Mouse (Mus musculus) kidney, postnatal 10 days (tissue): Measurements from ENCODE around the gene Agrn.

Experiments
- DNase-seq: peaks from one replicate; pipeline ENCODE4 v3.0.0; 2021; ENCODE audit warnings: mixed read lengths

Agrn gene

GRCm38 (mm10) chr4:156197131-156197828 is at the start of gene Agrn:
TSS of gene Agrn (minus strand) at chr4:156197488.
- peak; percentile 88 for DNase-seq

DNA sequence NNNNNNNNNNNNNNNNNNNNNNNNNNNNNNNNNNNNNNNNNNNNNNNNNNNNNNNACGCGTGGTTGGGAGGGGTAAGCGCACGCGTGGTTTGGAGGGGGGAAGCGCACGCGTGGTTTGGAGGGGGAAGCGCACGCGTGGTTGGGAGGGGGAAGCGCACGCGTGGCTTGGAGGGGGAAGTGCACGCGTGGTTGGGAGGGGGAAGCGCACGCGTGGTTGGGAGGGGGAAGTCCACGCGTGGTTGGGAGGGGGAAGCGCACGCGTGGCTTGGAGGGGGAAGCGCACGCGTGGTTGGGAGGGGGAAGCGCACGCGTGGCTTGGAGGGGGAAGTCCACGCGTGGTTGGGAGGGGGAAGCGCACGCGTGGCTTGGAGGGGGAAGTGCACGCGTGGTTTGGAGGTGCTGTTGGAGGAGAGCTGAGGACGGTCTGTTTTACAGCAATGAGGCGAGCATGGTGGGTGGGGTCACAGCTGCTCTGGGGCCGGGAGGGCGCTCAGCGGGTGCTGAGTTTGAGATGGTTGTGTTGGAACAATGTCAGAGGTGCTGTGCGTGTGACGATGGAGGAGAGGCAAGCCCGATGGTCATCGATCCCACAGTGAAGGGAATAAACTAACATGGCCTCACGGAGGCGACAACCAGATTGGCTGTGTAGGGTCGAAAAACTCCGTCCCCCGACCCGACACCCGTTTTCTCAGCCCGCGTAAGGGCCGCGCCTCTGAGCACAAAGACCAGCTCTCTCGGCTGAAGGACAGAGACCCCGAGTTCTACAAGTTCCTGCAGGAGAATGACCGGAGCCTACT is 39.6 kb upstream of the Agrn start:
- DNase-seq, result no peak

GRCm38 (mm10) chr4:156235808-156236533 is 38.7 kb upstream of the Agrn start, which contains the start of gene Noc2l:
TSS of gene Noc2l (plus strand) at chr4:156236010.
- peak; percentile 95 for DNase-seq

DNA sequence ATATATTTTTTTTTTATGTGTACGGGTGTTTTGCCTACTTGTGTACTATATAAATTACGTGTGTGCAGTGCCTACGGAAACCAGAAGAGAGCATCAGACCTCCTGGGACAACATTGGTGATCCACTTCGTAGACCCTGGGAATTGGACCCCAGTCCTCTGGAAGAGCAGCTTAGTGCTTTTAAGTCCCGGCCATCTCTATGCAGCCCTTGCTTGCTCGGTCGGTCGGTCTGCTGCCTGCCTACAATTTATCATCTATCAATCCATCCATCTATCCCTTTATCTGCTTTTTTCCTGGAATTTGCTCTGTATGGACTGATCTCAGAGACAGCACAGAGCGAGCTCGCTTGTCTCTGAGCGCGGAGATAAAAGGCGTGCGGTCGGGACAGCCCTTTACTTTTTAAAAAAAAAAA is 38.1 kb upstream of the Agrn start:
- DNase-seq, result no peak

- DNase-seq, result peak; percentile 88
Observed at GRCm38 (mm10) chr4:156234701-156235213, 37.5 kb upstream of the Agrn start, which contains the start of gene Plekhn1. TSS of gene Plekhn1 (minus strand) at chr4:156234857.

DNA sequence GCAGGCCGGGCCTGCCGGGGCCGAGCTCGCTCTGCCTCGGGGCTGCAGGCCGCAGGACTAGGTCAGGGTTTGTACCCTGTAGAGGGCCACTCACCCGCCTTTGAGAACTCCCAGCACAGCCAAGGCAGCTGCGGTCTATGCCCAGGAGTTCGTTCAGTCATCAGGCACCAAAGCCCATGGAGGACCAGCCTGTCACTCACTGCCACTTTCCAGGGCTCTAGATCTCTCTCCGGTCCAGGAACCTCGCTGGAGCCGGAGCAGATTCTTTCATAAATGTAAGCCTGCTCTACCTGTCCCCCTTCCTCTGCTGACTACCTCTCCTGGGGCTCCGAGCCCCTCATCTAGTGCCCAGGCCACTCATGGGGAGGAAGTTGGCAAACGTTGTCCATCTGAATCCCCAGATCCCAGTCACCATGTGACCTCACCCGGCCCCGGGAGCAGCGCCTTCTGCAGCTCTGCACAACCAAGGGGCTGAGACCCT is 36.8 kb upstream of the Agrn start:
- DNase-seq, result peak; percentile 54

DNA sequence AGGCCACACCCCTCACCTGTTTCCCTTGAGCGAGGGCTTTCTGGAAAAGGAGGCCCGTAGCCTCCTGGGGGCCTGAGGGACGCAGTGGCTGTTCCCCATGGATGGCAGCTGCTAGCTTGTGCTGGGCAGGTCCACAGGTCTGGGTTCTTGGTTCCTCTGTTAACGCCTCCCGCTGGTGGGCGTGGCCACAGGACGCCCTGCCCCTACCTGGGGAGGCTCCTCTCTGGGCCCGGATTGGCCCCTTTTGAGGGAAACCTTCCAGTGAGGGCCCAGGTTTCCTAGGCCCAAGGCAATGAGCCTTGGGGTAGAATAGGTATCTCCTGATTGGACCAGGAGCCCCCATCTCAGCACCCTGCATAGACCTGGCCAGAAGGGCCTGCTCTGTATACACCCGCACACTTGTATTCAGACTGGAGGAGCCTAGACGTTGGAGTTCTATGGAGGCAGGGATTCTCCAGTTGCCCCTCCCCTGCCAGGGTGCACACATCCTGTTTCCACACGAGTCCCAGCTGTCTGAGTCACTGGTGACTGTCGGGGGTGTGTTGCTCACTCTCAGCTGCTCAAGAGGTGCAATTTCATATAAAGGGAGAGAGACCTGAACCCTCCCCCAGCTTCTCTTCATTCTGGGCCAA is 31.2 kb upstream of the Agrn start:
- DNase-seq, result no peak

DNA sequence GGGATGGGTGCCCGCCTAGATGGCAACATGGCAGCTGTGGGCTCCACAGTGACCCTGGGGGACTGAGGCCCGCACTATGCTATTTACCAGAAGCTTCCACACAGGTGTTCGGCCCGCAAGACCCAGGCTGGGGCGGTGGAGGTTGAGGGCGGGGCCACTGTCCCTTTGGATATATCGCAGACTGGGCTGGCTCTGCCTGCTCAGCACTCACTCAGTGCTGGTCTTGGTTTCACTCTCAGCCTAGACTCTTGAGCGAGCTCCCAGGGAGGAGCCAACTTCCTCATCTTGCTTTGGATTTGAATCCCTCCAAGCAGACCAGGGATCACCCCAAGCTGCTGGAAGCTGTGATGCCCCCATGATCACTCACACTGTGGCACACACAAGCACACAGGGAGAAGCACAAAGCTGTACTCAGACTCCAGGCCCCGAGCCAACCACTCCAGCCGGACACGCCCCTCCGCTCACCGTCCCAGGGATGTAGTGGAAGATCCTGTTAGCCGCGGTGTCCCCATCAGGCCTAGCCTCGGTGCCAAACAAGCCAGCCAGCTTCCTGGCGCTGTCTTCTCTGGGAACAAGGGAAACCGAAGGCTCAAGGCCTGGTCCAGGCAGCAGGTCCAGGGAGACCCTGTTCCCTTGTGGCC is 30.6 kb upstream of the Agrn start:
- peak; percentile 46 for DNase-seq

DNA sequence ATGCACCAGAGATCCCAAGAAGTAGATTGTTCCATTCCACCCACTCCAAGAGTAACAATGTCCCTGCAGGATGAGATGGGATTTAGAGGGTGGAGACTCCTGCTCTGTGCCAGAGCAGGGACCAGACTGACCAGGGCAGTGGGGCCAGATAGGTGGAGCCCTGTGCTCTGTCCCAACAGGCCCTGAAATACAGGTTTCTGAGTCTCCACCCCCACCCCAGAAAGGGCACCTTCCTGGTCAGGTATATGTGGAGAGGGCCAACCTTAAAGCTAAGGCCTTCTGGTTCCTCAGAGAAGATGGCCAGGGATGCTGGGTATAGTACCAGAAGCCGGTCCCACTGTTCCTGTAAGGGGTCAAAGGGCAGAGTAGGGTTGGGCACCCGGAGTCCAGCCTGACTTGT is 27.0 kb upstream of the Agrn start:
- no peak for DNase-seq

DNA sequence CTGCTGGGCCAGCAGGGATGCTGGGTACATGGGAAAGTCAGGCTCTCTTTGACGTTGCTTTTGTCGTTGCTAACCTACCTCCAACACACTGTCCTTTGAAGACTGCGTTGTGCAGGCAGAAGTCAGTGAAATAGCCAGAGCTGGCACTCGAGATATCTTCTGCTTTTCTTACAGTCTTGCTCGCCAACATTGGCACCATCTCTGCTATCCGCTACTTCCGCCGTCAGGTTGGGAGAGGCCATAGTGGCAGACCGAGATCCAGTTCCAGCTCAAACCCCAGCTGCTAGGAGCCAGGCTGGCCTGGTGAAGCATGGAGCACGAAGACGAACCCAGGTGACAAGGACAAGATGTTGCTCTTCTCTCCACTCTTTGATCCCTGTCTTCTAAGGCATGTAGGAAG is 22.6 kb upstream of the Agrn start:
- DNase-seq, result no peak

GRCm38 (mm10) chr4:156217838-156218237 is 20.6 kb upstream of the Agrn start:
- no peak for DNase-seq

DNA sequence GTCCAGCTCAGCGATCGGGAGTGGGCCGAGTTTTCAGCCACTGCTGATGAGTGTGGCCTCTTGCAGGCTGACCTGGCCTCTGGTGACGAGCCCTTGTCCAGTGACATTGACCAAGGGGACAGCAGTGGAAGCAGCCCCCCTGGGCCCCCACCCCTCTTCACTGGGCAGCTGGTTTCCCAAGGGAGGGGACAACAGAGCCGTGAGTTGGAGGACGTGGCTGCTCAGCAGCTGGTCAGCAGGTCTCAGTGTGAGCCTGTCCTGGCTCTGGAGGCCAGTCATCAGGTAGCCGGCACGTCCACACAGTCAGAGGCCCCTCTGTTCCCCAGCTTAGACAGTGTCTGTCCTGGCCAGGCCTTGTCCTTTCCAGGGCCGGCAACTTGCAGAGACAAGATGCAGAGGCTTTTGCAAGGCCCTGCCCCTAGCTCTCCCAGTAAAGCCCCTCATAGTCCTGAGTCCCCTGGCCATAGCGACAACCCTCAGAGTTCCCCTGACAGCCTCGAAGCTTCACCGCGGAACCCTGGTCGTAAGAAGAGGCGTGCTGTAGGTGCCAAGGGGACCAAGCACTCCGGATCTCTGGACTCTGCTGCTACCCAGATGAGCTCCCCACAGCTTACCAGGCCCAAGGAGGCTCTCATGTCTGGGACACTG is 19.9 kb upstream of the Agrn start:
- no peak for DNase-seq

DNA sequence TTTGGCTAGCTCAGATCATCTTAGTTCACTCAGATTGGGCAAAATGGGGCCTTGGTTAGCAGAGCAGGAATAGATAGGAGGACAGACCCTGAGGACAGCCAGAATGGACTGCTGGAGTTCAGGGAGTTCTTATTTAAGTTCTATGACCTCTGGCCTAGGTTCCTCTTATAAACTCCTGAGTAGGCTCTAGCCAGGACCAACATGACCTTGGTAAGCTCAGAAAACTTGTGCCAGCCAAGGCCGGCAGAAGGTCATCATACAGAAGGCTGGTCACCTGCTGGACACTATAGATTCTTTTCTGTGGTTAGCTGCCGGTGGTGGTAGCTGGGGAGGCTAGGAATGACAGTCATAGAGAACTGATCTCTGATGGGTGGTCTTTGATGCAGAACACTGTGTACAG is 18.9 kb upstream of the Agrn start:
- no peak for DNase-seq

DNA sequence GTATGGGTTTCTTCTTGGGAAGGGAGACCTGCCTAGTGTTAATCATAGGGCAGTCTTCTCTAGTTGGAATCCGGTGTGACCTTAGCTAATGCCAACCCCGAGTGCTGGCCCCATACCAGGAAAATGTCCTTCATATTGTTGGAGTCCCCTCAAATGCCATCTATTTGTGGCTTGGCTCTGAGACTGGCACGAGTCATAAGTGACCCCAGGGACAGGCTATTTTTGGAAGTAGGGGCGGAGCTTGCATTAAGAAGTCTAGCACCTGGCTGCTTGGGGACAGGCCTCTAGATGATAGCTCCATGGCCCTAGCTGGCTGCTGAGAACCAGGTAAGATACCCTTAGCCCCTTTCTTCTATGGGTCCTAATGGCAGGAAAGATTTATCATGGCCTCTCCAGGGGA is 18.4 kb upstream of the Agrn start, which contains the start of gene Perm1:
TSS of gene Perm1 (plus strand) at position 220 of the 400 bp plus-strand sequence.
- DNase-seq, result no peak

DNA sequence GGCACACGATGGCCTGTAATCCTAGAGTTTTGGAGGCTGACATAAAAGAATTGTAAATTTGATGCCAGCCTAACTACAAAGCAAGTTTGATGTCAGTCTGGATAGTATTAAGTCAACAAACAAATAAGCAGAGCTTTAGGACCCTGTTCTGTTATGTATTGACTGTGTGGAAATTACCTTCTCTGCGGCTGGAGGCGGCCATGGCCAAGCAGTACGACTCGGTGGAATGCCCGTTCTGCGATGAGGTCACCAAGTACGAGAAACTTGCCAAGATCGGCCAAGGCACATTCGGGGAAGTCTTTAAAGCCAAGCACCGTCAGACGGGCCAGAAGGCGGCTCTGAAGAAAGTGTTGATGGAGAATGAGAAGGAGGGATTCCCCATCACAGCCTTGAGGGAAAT is 15.8 kb upstream of the Agrn start:
- no peak for DNase-seq

DNA sequence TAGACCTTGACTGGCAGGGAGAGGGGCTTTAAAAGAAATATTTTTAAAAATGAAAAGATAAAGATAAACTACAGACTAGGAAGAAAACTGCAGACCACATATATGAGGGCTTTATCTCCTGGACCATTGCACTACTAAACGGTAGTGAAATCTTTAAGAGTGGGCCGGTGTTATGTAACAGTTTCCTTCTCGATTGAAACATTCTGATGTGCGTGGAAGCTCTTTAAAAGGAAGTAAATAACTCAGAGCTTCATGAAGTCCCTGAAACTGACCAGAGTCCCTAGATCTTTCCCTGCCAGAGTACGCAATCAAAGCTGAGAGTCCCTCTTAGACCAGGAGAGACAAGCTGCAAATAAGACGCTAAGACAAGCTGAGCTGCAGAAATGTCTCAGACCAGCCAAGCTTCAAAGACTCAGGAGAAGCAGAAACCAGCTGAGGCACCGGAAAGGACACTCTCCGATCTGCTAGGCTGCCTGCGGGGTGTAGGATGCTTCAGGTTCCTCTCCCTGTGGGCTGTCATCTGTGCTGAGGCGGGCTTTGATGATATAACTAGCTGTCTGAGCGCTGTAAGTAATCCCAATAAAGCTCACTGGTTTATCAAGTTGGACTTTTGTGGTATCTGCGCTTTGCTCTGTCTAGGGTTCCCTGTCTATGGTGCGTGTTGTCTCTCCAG is 12.8 kb upstream of the Agrn start:
- no peak for DNase-seq

- no peak for DNase-seq
Observed at GRCm38 (mm10) chr4:156208872-156209271, 11.6 kb upstream of the Agrn start.

DNA sequence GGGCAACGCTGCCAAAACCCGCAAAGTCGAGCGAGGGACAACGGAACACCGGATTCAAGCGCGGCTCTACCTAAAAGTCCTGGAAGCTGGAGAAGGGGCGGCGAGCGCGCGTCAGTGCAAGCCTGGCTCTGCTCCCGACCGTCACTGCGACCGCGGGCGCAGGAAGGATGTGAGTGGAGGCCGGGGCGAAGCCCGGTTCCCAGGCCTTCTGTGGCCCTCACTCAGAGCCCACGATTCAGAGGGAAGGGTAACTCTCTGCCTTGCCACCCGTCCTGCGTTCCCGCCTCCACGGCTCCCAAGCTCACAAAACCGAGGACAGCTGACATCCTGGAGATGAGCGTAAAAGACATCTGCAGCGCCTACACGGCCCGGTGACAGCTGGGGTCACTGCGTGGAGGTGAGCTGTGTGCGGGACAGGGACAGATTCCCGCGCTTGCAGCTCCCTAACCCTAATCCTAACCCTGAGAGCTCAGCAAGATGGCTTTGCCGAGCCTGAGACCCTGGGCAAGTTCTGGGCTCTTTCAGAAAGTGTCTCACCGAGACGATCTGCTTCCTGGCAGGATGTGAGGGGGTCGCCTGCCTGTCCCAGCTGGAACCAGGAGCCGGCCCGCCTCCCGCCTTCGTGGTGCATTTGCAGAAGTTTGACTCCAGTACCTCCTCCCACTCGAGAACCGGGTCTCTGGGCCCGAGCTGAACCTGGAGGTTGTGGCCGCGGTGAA is 6.3 kb upstream of the Agrn start:
- peak; percentile 69 for DNase-seq

GRCm38 (mm10) chr4:156203001-156203412 is 5.7 kb upstream of the Agrn start, which contains the start of gene AW011738:
TSS of gene AW011738 (plus strand) at chr4:156203304.
- DNase-seq, result peak; percentile 86

DNA sequence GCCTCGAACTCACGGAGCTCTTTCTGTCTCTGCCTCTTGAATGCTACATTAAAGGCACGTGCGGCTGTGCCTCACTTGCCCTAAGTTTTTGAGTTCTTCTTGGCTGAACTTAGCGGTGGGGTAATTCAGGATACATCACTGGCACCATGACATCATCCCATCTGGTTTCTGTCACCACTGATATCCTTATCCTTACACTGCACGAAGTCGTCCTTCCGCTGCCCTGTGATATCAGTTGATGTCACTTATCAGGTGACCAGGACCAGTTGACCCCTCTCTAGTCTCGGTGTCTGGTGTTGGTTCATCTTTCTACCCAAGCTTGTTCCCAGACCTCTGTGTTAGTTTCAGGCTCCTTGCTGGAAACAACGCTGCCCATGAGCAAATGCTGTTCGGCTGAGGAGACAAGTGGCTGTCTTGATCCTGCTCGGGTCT is 5.2 kb upstream of the Agrn start:
- no peak for DNase-seq
